Mouse (Mus musculus): ENCODE results near the gene Ccdc157.
A peak's percentile ranks its signal among the peaks of the same experiment; 100 is the strongest.
"Not testable (repeated sequence)": the region's sequence is repeated elsewhere in the genome, so short reads cannot be mapped to it uniquely, and the experiment has no call there.

The Ccdc157 gene

GRCm38 (mm10) chr11:4159808-4160708, at the start of gene Ccdc157, which contains the start of gene Sf3a1:
Gene Ccdc157, minus strand, starts transcription at chr11:4160293.
Gene Sf3a1, plus strand, starts transcription at chr11:4160350.
- DNase-seq (ENCODE audit: low spot score) = peak; percentile 91

DNA sequence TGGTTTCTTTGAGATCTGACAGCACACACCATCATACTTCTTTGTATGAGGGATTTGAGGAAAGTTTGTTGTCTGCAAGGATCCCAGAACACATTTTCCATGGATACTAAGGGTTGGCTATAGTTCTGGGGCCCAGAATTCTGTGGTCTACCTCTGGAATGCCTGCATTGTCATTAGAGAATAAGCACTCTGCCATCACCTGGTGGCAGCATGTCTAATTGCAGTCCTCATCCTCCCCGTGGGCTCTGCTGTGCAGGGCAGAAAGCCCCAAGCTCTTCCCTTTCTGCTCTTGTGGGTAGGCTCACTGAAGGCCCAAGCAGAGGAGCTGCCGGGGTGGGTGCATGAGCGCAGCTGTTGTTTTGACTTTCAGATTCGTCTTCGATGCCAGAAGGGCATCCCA, 49.5 kb upstream of the Ccdc157 start:
- DNase-seq (ENCODE audit: low spot score) = no peak

DNA sequence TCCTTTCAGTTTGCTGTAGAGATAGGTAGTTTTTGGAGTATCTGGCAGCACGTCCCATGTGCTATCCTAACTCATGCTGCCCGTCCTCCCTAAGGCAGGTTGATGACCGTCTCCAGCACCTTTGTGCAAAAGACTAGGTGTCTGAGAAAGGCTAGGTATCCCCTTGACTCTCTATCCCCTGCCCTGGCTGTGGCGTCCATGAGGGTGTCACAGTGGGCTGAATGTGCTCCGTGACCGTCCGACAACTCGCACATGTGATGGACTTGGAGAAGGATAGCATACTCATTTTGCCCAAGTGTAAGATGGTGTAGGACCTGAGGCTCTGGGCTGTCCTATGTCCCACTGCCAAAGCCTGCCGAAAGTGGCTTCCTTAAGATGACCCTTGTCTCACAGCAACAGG, 47.6 kb upstream of the Ccdc157 start:
- DNase-seq (ENCODE audit: low spot score) = no peak

GRCm38 (mm10) chr11:4206563-4206962, 46.5 kb upstream of the Ccdc157 start:
- no peak for DNase-seq (ENCODE audit: low spot score)

DNA sequence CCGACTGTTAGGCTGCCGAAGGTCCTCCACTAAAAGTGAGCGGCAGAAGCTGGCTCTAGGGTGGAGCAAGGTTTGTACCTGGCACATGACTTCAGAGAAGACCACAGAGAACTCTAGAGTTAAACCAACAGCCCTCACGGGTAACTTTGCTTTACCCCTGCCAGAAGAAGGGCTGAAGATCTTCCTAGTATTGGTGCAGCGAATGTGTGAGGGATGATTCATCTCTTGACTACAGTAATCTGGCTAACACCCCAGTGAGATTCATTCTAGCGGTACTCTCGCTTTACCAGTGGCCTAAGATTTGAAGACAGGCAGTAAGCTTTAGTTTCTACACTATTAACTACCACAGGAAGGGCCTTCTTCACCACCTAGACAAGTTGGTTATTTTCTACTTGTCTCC, 45.9 kb upstream of the Ccdc157 start:
- no peak for DNase-seq (ENCODE audit: low spot score)

GRCm38 (mm10) chr11:4205097-4205655, 45.1 kb upstream of the Ccdc157 start:
- no peak for DNase-seq (ENCODE audit: low spot score)

- DNase-seq (ENCODE audit: low spot score) = peak; percentile 93
Measured at GRCm38 (mm10) chr11:4203705-4204074, 43.6 kb upstream of the Ccdc157 start.

GRCm38 (mm10) chr11:4202995-4203704, 43.1 kb upstream of the Ccdc157 start:
- no peak for DNase-seq (ENCODE audit: low spot score)

GRCm38 (mm10) chr11:4201981-4202700, 42.0 kb upstream of the Ccdc157 start:
- DNase-seq (ENCODE audit: low spot score) = no peak

DNA sequence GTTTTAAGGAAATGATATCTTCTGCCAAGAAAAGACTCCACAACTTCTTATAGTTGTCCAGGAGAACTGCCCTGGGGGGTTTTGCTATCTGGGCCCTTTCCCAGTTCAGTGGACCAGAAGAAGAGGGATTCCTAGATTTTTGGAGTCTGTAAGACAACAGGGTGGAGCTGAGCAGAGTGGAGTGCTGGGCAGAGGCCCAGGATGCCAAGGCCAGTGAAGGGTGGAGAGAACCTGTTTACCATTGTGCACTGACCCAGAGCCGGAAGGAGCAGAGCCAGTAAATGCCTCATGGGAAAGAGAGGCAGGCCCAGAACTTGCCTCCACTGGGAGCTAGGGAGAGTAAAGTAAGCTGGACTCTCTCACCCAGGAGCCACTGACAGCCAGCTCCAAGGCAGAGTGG, 37.6 kb upstream of the Ccdc157 start:
- DNase-seq (ENCODE audit: low spot score) = peak; percentile 90

GRCm38 (mm10) chr11:4196636-4197035, 36.5 kb upstream of the Ccdc157 start:
- no peak for DNase-seq (ENCODE audit: low spot score)

DNA sequence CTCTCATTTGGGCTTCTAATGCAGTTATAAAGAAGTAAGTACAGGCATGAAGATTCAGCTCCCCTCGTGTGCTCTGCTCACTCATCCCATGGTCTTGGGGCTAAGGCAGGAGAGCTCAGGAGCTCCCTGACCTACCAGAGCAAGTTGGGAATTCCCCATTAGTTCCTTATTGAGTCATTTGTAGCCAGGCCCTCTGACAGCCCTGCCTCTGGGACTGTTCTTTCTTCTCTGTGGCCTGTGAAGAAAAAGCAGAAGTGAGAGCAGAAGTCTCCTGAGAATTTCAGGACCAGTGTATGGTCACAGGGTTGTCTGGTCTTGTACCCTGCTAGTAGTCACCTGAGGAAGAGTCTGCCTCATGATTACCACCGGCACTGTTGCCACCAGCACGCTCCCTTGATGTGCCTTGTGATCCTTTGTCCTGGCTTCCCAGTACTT, 35.5 kb upstream of the Ccdc157 start:
- peak; percentile 58 for DNase-seq (ENCODE audit: low spot score)

DNA sequence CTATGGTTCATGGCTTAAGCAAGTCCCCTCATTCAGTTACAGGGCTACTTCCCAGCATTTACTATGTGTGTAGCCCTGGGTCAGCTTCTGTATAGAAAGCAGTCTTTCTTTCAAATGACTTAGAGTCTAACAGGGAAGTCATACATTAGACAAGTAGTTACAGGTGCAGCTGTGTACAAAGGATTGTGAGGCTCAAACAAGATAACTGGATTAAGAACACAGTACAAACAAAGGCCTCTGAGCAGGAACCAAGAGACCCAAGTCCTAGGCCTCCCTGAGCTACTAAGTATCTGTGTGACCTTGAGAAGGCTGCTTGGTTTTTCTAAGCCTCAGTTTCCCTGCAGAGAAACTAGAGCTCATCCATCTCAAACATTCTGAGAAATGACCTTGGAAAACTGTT, 33.3 kb upstream of the Ccdc157 start:
- no peak for DNase-seq (ENCODE audit: low spot score)

DNA sequence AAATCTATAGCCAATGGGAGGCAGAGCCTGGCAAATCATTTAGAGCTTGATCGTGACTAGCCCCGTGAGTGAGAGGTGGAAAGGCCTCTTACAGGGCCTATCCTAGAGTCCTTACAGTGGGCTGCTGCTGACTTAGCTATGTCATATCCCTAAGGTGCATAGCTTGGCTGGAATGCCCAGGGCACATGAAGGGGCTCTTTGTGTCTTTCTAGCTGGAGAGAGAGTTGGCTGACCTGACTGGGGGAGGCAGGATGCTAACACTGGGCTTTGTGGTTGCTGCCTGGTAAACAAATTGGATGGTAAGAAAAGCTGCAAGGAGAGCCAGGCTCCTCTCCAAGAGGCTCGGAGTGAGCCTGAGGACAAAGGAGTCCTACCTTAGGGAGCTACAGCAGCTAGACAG, 32.7 kb upstream of the Ccdc157 start:
- DNase-seq (ENCODE audit: low spot score) = no peak

DNA sequence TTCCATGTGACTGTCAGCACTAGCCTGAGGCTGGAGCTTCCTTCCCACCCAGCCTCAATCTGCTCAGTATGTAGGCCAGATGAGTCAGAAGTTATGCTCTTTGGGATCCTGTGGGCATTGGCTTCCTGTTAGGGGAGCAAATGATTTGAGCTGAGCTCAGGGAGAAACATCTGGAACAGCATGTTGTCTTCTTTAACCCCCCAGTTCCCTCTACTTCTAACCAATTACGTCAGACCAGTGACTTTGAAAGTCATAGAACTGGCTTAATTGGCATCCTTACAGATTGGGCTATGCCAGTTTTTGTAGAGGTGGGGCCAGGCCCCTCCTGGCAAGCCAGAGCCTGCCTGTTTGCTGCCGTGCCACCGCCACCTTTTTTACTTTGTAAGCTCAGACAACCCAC, 30.6 kb upstream of the Ccdc157 start:
- peak; percentile 32 for DNase-seq (ENCODE audit: low spot score)

GRCm38 (mm10) chr11:4189182-4189581, 29.1 kb upstream of the Ccdc157 start:
- no peak for DNase-seq (ENCODE audit: low spot score)

GRCm38 (mm10) chr11:4187318-4187700, 27.2 kb upstream of the Ccdc157 start:
- no peak for DNase-seq (ENCODE audit: low spot score)

GRCm38 (mm10) chr11:4186486-4187317, 26.6 kb upstream of the Ccdc157 start, which contains the start of gene Tbc1d10a:
Gene Tbc1d10a, plus strand, starts transcription at chr11:4186789.
- DNase-seq (ENCODE audit: low spot score) = peak; percentile 96

- DNase-seq (ENCODE audit: low spot score) = not testable (repeated sequence)
Measured at GRCm38 (mm10) chr11:4185480-4185879, 25.4 kb upstream of the Ccdc157 start.

- DNase-seq (ENCODE audit: low spot score) = no peak
Measured at GRCm38 (mm10) chr11:4184251-4184952, 24.3 kb upstream of the Ccdc157 start.

- DNase-seq (ENCODE audit: low spot score) = peak; percentile 72
Measured at GRCm38 (mm10) chr11:4183511-4183910, 23.4 kb upstream of the Ccdc157 start.
